Mouse (Mus musculus) embryonic facial prominence, embryonic 13.5 days (tissue): ENCODE measurements around the gene Rps13. TPM values are rescaled to one million over a fixed set of nuclear protein-coding genes. Genes with fewer than 3 reads are reported as not detected.
A peak's percentile ranks its signal among the peaks of the same experiment; 100 is the strongest.

ENCODE experiments used
- ATAC-seq: fragments of 200-750 bp; cut with Nextera tagmentation; 2 replicates; pipeline ENCODE4 v1.8.0; 2017; ENCODE audit warnings: low read depth; ENCODE audit not compliant: insufficient number of reproducible peaks, insufficient read depth, low FRiP score, low TSS enrichment
- H3K27ac ChIP-seq: fragments of 300-500 bp; sonication (generic); 2 replicates; pipeline ENCODE4 v1.5.1; 2015; ENCODE audit warnings: moderate library complexity, mild to moderate bottlenecking, inconsistent platforms
- H3K27me3 ChIP-seq: fragments of 300-500 bp; sonication (generic); 2 replicates; pipeline ENCODE4 v1.6.1; 2015; ENCODE audit warnings: mild to moderate bottlenecking, inconsistent platforms
- H3K36me3 ChIP-seq: fragments of 300-500 bp; sonication (generic); 2 replicates; pipeline ENCODE4 v1.6.1; 2015; ENCODE audit warnings: mild to moderate bottlenecking, inconsistent platforms
- H3K4me1 ChIP-seq: fragments of 300-500 bp; sonication (generic); 2 replicates; pipeline ENCODE4 v1.6.1; 2015; ENCODE audit warnings: inconsistent platforms
- H3K4me2 ChIP-seq: fragments of 300-500 bp; sonication (generic); 2 replicates; pipeline ENCODE4 v1.6.1; 2015; ENCODE audit warnings: moderate library complexity, mild to moderate bottlenecking, inconsistent platforms
- H3K4me3 ChIP-seq: fragments of 300-500 bp; sonication (generic); 2 replicates; pipeline ENCODE4 v1.5.1; 2015; ENCODE audit warnings: mild to moderate bottlenecking, inconsistent platforms
- H3K9ac ChIP-seq: fragments of 300-500 bp; sonication (generic); 2 replicates; pipeline ENCODE4 v1.6.1; 2015; ENCODE audit warnings: mild to moderate bottlenecking, inconsistent platforms
- H3K9me3 ChIP-seq: fragments of 300-500 bp; sonication (generic); 2 replicates; pipeline ENCODE4 v1.6.1; 2016; ENCODE audit warnings: inconsistent platforms
- WGBS: fragments of 180-500 bp; shearing (Covaris S2); methylation state at CpG from one replicate; pipeline ENCODE4 v1.1.7; 2015; ENCODE audit warnings: mixed read lengths; 5-methylcytosine and 5-hydroxymethylcytosine counted together
- polyA plus RNA-seq: library from polyadenylated mRNA; unstranded; fragments of >200 nt; fragmentation: Nextera tagmentation; extraction: Ambion mirVana; gene quantifications from 2 replicates; pipeline ENCODE4 v1.2.1, GENCODE M21; 2015

The Rps13 gene
- polyA plus RNA-seq, 1 experiment from 2014 or later: 970 TPM

GRCm38 (mm10) chr7:116308632-116308991 lies 25.4 kb downstream of the Rps13 start:
- H3K27ac ChIP-seq: 0 out of 2 replicates have a peak overlapping the region, but pooled peaks have one; percentile 64

GRCm38 (mm10) chr7:116307871-116308631 lies 25.9 kb downstream of the Rps13 start, which contains the start of gene Plekha7:
Plekha7 (minus strand) TSS chr7:116308376.
- Histone ChIP-seq H3K4me1 (peaks cover 26% of the 10 kb centered on the region), H3K9me3 (no peaks in the 10 kb centered on the region), H3K4me2 (peak within 1 kb of the TSS; percentile 100), H3K4me3 (peak within 1 kb of the TSS; percentile 66), H3K36me3 (no peaks in the 10 kb centered on the region), H3K27ac (peak within 1 kb of the TSS; percentile 64), H3K27me3 (peaks cover 42% of the 10 kb centered on the region), H3K9ac (peak within 1 kb of the TSS; percentile 66)
- ATAC-seq: peak; percentile 67; the same call in 1 of the 2 replicates
- 1% methylated on average over 56 of the region's 65 CpGs for WGBS

More at GRCm38 (mm10) chr7:116308632-116308991, 25.4 kb downstream of the Rps13 start:
- WGBS: 3% methylated on average over 16 of the region's 16 CpGs
- H3K36me3 ChIP-seq: no peaks in the 10 kb centered on the region
- H3K27me3 ChIP-seq: peaks cover 42% of the 10 kb centered on the region
- H3K9ac ChIP-seq: peak overlapping the region; percentile 40; the same call in 1 of the 2 replicates
- ATAC-seq: no peak
- H3K4me3 ChIP-seq: peak overlapping the region; percentile 66
- peaks cover 26% of the 10 kb centered on the region for H3K4me1 ChIP-seq
- no peaks in the 10 kb centered on the region for H3K9me3 ChIP-seq
- H3K4me2 ChIP-seq: peak overlapping the region; percentile 100

- peak overlapping the region; percentile 100 for H3K4me2 ChIP-seq
- peak; percentile 71 for ATAC-seq
- H3K9ac ChIP-seq: peak overlapping the region; percentile 66
- no peaks in the 10 kb centered on the region for H3K36me3 ChIP-seq
- peak overlapping the region; percentile 48 for H3K27ac ChIP-seq
- peaks cover 42% of the 10 kb centered on the region for H3K27me3 ChIP-seq
- H3K9me3 ChIP-seq: no peaks in the 10 kb centered on the region
- WGBS: under 1% methylated on average over 63 of the region's 63 CpGs
- H3K4me1 ChIP-seq: peaks cover 26% of the 10 kb centered on the region
- peak overlapping the region; percentile 66 for H3K4me3 ChIP-seq
Observed at GRCm38 (mm10) chr7:116307099-116307870, 26.7 kb downstream of the Rps13 start.

- ATAC-seq: no peak
- WGBS: 16% methylated on average over 5 of the region's 5 CpGs
Observed at GRCm38 (mm10) chr7:116306601-116307000, 27.4 kb downstream of the Rps13 start.

GRCm38 (mm10) chr7:116301661-116302311 lies 32.2 kb downstream of the Rps13 start:
- Histone ChIP-seq H3K36me3 (no peaks in the 10 kb centered on the region), H3K4me1 (peaks cover 13% of the 10 kb centered on the region), H3K9ac (no peak overlapping the region), H3K4me2 (no peak overlapping the region), H3K9me3 (no peaks in the 10 kb centered on the region), H3K4me3 (no peak overlapping the region), H3K27ac (no peak overlapping the region), H3K27me3 (peaks cover 19% of the 10 kb centered on the region)
- 91% methylated on average over 5 of the region's 5 CpGs for WGBS
- ATAC-seq: no peak

More at GRCm38 (mm10) chr7:116306601-116307000, 27.4 kb downstream of the Rps13 start:
- Histone ChIP-seq H3K4me2 (peak overlapping the region; percentile 100), H3K4me3 (peak overlapping the region; percentile 66; the same call in 1 of the 2 replicates), H3K4me1 (peaks cover 26% of the 10 kb centered on the region), H3K9ac (no peak overlapping the region), H3K36me3 (no peaks in the 10 kb centered on the region), H3K27me3 (peaks cover 42% of the 10 kb centered on the region), H3K27ac (no peak overlapping the region), H3K9me3 (no peaks in the 10 kb centered on the region)

- H3K9ac ChIP-seq: no peak overlapping the region
- no peak for ATAC-seq
- H3K36me3 ChIP-seq: no peaks in the 10 kb centered on the region
- no peak overlapping the region for H3K4me2 ChIP-seq
- no peak overlapping the region for H3K27ac ChIP-seq
- H3K4me3 ChIP-seq: no peak overlapping the region
- peaks cover 13% of the 10 kb centered on the region for H3K27me3 ChIP-seq
- peaks cover 7% of the 10 kb centered on the region for H3K4me1 ChIP-seq
- 80% methylated on average over 4 of the region's 4 CpGs for WGBS
- no peaks in the 10 kb centered on the region for H3K9me3 ChIP-seq
Observed at GRCm38 (mm10) chr7:116301144-116301543, 32.9 kb downstream of the Rps13 start.

GRCm38 (mm10) chr7:116298851-116299250 lies 35.1 kb downstream of the Rps13 start:
- H3K27ac ChIP-seq: no peak overlapping the region
- WGBS: 83% methylated on average over 2 of the region's 2 CpGs
- no peaks in the 10 kb centered on the region for H3K36me3 ChIP-seq
- H3K9ac ChIP-seq: no peak overlapping the region
- no peak for ATAC-seq
- no peak overlapping the region for H3K4me2 ChIP-seq
- H3K27me3 ChIP-seq: no peaks in the 10 kb centered on the region
- no peaks in the 10 kb centered on the region for H3K9me3 ChIP-seq
- peaks cover 12% of the 10 kb centered on the region for H3K4me1 ChIP-seq
- no peak overlapping the region for H3K4me3 ChIP-seq

- Histone ChIP-seq H3K4me1 (peaks cover 12% of the 10 kb centered on the region), H3K9ac (no peak overlapping the region), H3K36me3 (no peaks in the 10 kb centered on the region), H3K4me2 (no peak overlapping the region), H3K27me3 (no peaks in the 10 kb centered on the region), H3K27ac (no peak overlapping the region), H3K4me3 (no peak overlapping the region), H3K9me3 (no peaks in the 10 kb centered on the region)
- no peak for ATAC-seq
- 77% methylated on average over 10 of the region's 10 CpGs for WGBS
Observed at GRCm38 (mm10) chr7:116298389-116298788, 35.6 kb downstream of the Rps13 start.

GRCm38 (mm10) chr7:116294961-116295360 lies 39.0 kb downstream of the Rps13 start:
- WGBS: 55% methylated on average over 3 of the region's 3 CpGs
- H3K36me3 ChIP-seq: no peaks in the 10 kb centered on the region
- H3K9me3 ChIP-seq: no peaks in the 10 kb centered on the region
- no peak for ATAC-seq
- no peaks in the 10 kb centered on the region for H3K27me3 ChIP-seq
- H3K4me2 ChIP-seq: no peak overlapping the region
- H3K27ac ChIP-seq: no peak overlapping the region
- no peak overlapping the region for H3K4me3 ChIP-seq
- peaks cover 15% of the 10 kb centered on the region for H3K4me1 ChIP-seq
- H3K9ac ChIP-seq: no peak overlapping the region

- H3K36me3 ChIP-seq: no peaks in the 10 kb centered on the region
- no peak overlapping the region for H3K4me2 ChIP-seq
- no peaks in the 10 kb centered on the region for H3K27me3 ChIP-seq
- no peak for ATAC-seq
- peaks cover 13% of the 10 kb centered on the region for H3K4me1 ChIP-seq
- H3K27ac ChIP-seq: no peak overlapping the region
- H3K4me3 ChIP-seq: no peak overlapping the region
- no peak overlapping the region for H3K9ac ChIP-seq
- H3K9me3 ChIP-seq: no peaks in the 10 kb centered on the region
- 34% methylated on average over 5 of the region's 5 CpGs for WGBS
Observed at GRCm38 (mm10) chr7:116292377-116292776, 41.6 kb downstream of the Rps13 start.

GRCm38 (mm10) chr7:116290559-116290958 lies 43.4 kb downstream of the Rps13 start:
- no peak overlapping the region for H3K4me3 ChIP-seq
- H3K9me3 ChIP-seq: no peaks in the 10 kb centered on the region
- H3K27me3 ChIP-seq: no peaks in the 10 kb centered on the region
- ATAC-seq: no peak
- 87% methylated on average over 1 of the region's 1 CpGs for WGBS
- no peak overlapping the region for H3K9ac ChIP-seq
- H3K27ac ChIP-seq: no peak overlapping the region
- H3K4me1 ChIP-seq: peaks cover 21% of the 10 kb centered on the region
- no peak overlapping the region for H3K4me2 ChIP-seq
- no peaks in the 10 kb centered on the region for H3K36me3 ChIP-seq
